Mouse (Mus musculus): ENCODE measurements around the gene Gm44790. TPM values are rescaled to one million over a fixed set of nuclear protein-coding genes. Genes with fewer than 3 reads are reported as not detected.

Gm44790 gene
- polyA plus RNA-seq, 1 experiment from 2014 or later = not detected

GRCm38 (mm10) chr6:86419239-86419638, 7.2 kb upstream of the Gm44790 start:
- Histone ChIP-seq H3K9ac (ENCODE audit: low read length) (no peak overlapping the region), H3K27me3 (ENCODE audit: control insufficient read depth, insufficient read depth, low read length) (no peaks in the 10 kb centered on the region), H3K27ac (ENCODE audit: low read depth, low read length) (no peak overlapping the region), H3K36me3 (ENCODE audit: control insufficient read depth, insufficient read depth, low read length) (peaks cover 10% of the 10 kb centered on the region), H3K4me3 (ENCODE audit: low read depth, low read length) (no peak overlapping the region), H3K4me2 (ENCODE audit: low read depth) (no peak overlapping the region), H3K4me1 (ENCODE audit: control insufficient read depth, insufficient read depth, low read length) (no peaks in the 10 kb centered on the region), H3K9me3 (ENCODE audit: control insufficient read depth, low read length) (no peaks in the 10 kb centered on the region)
- 90% methylated on average over 3 of the region's 3 CpGs for WGBS
- DNase-seq (ENCODE audit: low spot score) (no peak), ATAC-seq (ENCODE audit: insufficient read depth, low FRiP score, low TSS enrichment) (no peak)

GRCm38 (mm10) chr6:86420491-86420890, 6.0 kb upstream of the Gm44790 start:
- DNase-seq (ENCODE audit: low spot score) = peak; percentile 45
- ATAC-seq (ENCODE audit: insufficient read depth, low FRiP score, low TSS enrichment) = no peak
- Histone ChIP-seq H3K27me3 (ENCODE audit: control insufficient read depth, insufficient read depth, low read length) (no peaks in the 10 kb centered on the region), H3K9ac (ENCODE audit: low read length) (no peak overlapping the region), H3K4me3 (ENCODE audit: low read depth, low read length) (no peak overlapping the region), H3K9me3 (ENCODE audit: control insufficient read depth, low read length) (no peaks in the 10 kb centered on the region), H3K27ac (ENCODE audit: low read depth, low read length) (no peak overlapping the region), H3K4me1 (ENCODE audit: control insufficient read depth, insufficient read depth, low read length) (no peaks in the 10 kb centered on the region), H3K36me3 (ENCODE audit: control insufficient read depth, insufficient read depth, low read length) (peaks cover 13% of the 10 kb centered on the region), H3K4me2 (ENCODE audit: low read depth) (no peak overlapping the region)
- WGBS = 79% methylated on average over 6 of the region's 6 CpGs

GRCm38 (mm10) chr6:86431531-86431930, 5.1 kb downstream of the Gm44790 start:
- H3K9ac ChIP-seq (ENCODE audit: low read length) = no peak overlapping the region
- H3K4me1 ChIP-seq (ENCODE audit: control insufficient read depth, insufficient read depth, low read length) = no peaks in the 10 kb centered on the region
- 94% methylated on average over 3 of the region's 3 CpGs for WGBS
- H3K27me3 ChIP-seq (ENCODE audit: control insufficient read depth, insufficient read depth, low read length) = no peaks in the 10 kb centered on the region
- H3K4me2 ChIP-seq (ENCODE audit: low read depth) = no peak overlapping the region
- no peak overlapping the region for H3K27ac ChIP-seq (ENCODE audit: low read depth, low read length)
- DNase-seq (ENCODE audit: low spot score) (no peak), ATAC-seq (ENCODE audit: insufficient read depth, low FRiP score, low TSS enrichment) (no peak)
- no peak overlapping the region for H3K4me3 ChIP-seq (ENCODE audit: low read depth, low read length)
- peaks cover 21% of the 10 kb centered on the region for H3K36me3 ChIP-seq (ENCODE audit: control insufficient read depth, insufficient read depth, low read length)
- no peaks in the 10 kb centered on the region for H3K9me3 ChIP-seq (ENCODE audit: control insufficient read depth, low read length)

- 97% methylated on average over 1 of the region's 1 CpGs for WGBS
- ATAC-seq (ENCODE audit: insufficient read depth, low FRiP score, low TSS enrichment) (no peak), DNase-seq (ENCODE audit: low spot score) (no peak)
- Histone ChIP-seq H3K36me3 (ENCODE audit: control insufficient read depth, insufficient read depth, low read length) (peaks cover 13% of the 10 kb centered on the region), H3K4me3 (ENCODE audit: low read depth, low read length) (no peak overlapping the region), H3K9ac (ENCODE audit: low read length) (no peak overlapping the region), H3K9me3 (ENCODE audit: control insufficient read depth, low read length) (no peaks in the 10 kb centered on the region), H3K4me1 (ENCODE audit: control insufficient read depth, insufficient read depth, low read length) (no peaks in the 10 kb centered on the region), H3K4me2 (ENCODE audit: low read depth) (no peak overlapping the region), H3K27me3 (ENCODE audit: control insufficient read depth, insufficient read depth, low read length) (no peaks in the 10 kb centered on the region), H3K27ac (ENCODE audit: low read depth, low read length) (no peak overlapping the region)
Observed at GRCm38 (mm10) chr6:86433696-86434095, 7.2 kb downstream of the Gm44790 start.

GRCm38 (mm10) chr6:86437711-86438110, 11.3 kb downstream of the Gm44790 start:
- Histone ChIP-seq H3K4me1 (ENCODE audit: control insufficient read depth, insufficient read depth, low read length) (peaks cover 4% of the 10 kb centered on the region; the same call in 1 of the 2 replicates), H3K9ac (ENCODE audit: low read length) (peak overlapping the region; percentile 73), H3K27ac (ENCODE audit: low read depth, low read length) (no peak overlapping the region; the same call in 1 of the 2 replicates), H3K9me3 (ENCODE audit: control insufficient read depth, low read length) (no peaks in the 10 kb centered on the region), H3K27me3 (ENCODE audit: control insufficient read depth, insufficient read depth, low read length) (no peaks in the 10 kb centered on the region), H3K36me3 (ENCODE audit: control insufficient read depth, insufficient read depth, low read length) (peaks cover 6% of the 10 kb centered on the region; the same call in 1 of the 2 replicates), H3K4me3 (ENCODE audit: low read depth, low read length) (peak overlapping the region; percentile 63), H3K4me2 (ENCODE audit: low read depth) (peak overlapping the region; percentile 50)
- peak; percentile 61 for DNase-seq (ENCODE audit: low spot score)
- peak; percentile 39; the same call in 1 of the 2 replicates for ATAC-seq (ENCODE audit: insufficient read depth, low FRiP score, low TSS enrichment)
- WGBS = 2% methylated on average over 14 of the region's 14 CpGs

GRCm38 (mm10) chr6:86438272-86439118, 12.0 kb downstream of the Gm44790 start, which contains the start of gene C87436:
Gene C87436, plus strand, starts transcription at chr6:86438374.
- peak within 1 kb of the TSS; percentile 73 for H3K9ac ChIP-seq (ENCODE audit: low read length)
- H3K27me3 ChIP-seq (ENCODE audit: control insufficient read depth, insufficient read depth, low read length) = no peaks in the 10 kb centered on the region
- H3K4me3 ChIP-seq (ENCODE audit: low read depth, low read length) = peak within 1 kb of the TSS; percentile 63
- WGBS = under 1% methylated on average over 59 of the region's 59 CpGs
- DNase-seq (ENCODE audit: low spot score) (peak; percentile 95), ATAC-seq (ENCODE audit: insufficient read depth, low FRiP score, low TSS enrichment) (peak; percentile 93)
- no peaks in the 10 kb centered on the region for H3K9me3 ChIP-seq (ENCODE audit: control insufficient read depth, low read length)
- peaks cover 5% of the 10 kb centered on the region; the same call in 1 of the 2 replicates for H3K36me3 ChIP-seq (ENCODE audit: control insufficient read depth, insufficient read depth, low read length)
- H3K27ac ChIP-seq (ENCODE audit: low read depth, low read length) = peak within 1 kb of the TSS; percentile 63
- peak within 1 kb of the TSS; percentile 54 for H3K4me2 ChIP-seq (ENCODE audit: low read depth)
- H3K4me1 ChIP-seq (ENCODE audit: control insufficient read depth, insufficient read depth, low read length) = peaks cover 4% of the 10 kb centered on the region; the same call in 1 of the 2 replicates

- Histone ChIP-seq H3K36me3 (ENCODE audit: control insufficient read depth, insufficient read depth, low read length) (peaks cover 4% of the 10 kb centered on the region), H3K27ac (ENCODE audit: low read depth, low read length) (peak overlapping the region; percentile 37; the same call in 1 of the 2 replicates), H3K9ac (ENCODE audit: low read length) (peak overlapping the region; percentile 73), H3K4me2 (ENCODE audit: low read depth) (peak overlapping the region; percentile 54), H3K27me3 (ENCODE audit: control insufficient read depth, insufficient read depth, low read length) (no peaks in the 10 kb centered on the region), H3K9me3 (ENCODE audit: control insufficient read depth, low read length) (no peaks in the 10 kb centered on the region), H3K4me1 (ENCODE audit: control insufficient read depth, insufficient read depth, low read length) (peaks cover 4% of the 10 kb centered on the region; the same call in 1 of the 2 replicates), H3K4me3 (ENCODE audit: low read depth, low read length) (peak overlapping the region; percentile 63)
- ATAC-seq (ENCODE audit: insufficient read depth, low FRiP score, low TSS enrichment) = no peak
- no peak for DNase-seq (ENCODE audit: low spot score)
- WGBS = 5% methylated on average over 13 of the region's 13 CpGs
Observed at GRCm38 (mm10) chr6:86439119-86439496, 12.7 kb downstream of the Gm44790 start.

GRCm38 (mm10) chr6:86439531-86439930, 13.1 kb downstream of the Gm44790 start:
- DNase-seq (ENCODE audit: low spot score) (no peak), ATAC-seq (ENCODE audit: insufficient read depth, low FRiP score, low TSS enrichment) (no peak)
- Histone ChIP-seq H3K4me1 (ENCODE audit: control insufficient read depth, insufficient read depth, low read length) (peaks cover 4% of the 10 kb centered on the region; the same call in 1 of the 2 replicates), H3K4me2 (ENCODE audit: low read depth) (peak overlapping the region; percentile 54), H3K27ac (ENCODE audit: low read depth, low read length) (no peak overlapping the region), H3K27me3 (ENCODE audit: control insufficient read depth, insufficient read depth, low read length) (no peaks in the 10 kb centered on the region), H3K36me3 (ENCODE audit: control insufficient read depth, insufficient read depth, low read length) (peaks cover 6% of the 10 kb centered on the region), H3K9ac (ENCODE audit: low read length) (no peak overlapping the region; the same call in 1 of the 2 replicates), H3K4me3 (ENCODE audit: low read depth, low read length) (peak overlapping the region; percentile 63), H3K9me3 (ENCODE audit: control insufficient read depth, low read length) (no peaks in the 10 kb centered on the region)
- 88% methylated on average over 1 of the region's 1 CpGs for WGBS
